Mouse (Mus musculus) brain, embryonic 14.5 days (tissue): ENCODE data around the gene Gpr176.

Source experiments
- CTCF ChIP-seq: fragments of 200-500 bp; IDR thresholded peaks from 2 replicates; pipeline ENCODE4 v1.5.1; 2012; ENCODE audit warnings: inconsistent platforms, mild to moderate bottlenecking, moderate library complexity, borderline replicate concordance; ENCODE audit not compliant: insufficient read depth, insufficient read length; ENCODE audit errors: extremely low read depth
- POLR2A ChIP-seq: fragments of 200-500 bp; IDR thresholded peaks from 2 replicates; pipeline ENCODE4 v1.6.1; 2012; ENCODE audit warnings: mild to moderate bottlenecking, inconsistent platforms, borderline replicate concordance; ENCODE audit not compliant: poor library complexity, insufficient read depth, insufficient read length, severe bottlenecking; ENCODE audit errors: extremely low read depth

DNA sequence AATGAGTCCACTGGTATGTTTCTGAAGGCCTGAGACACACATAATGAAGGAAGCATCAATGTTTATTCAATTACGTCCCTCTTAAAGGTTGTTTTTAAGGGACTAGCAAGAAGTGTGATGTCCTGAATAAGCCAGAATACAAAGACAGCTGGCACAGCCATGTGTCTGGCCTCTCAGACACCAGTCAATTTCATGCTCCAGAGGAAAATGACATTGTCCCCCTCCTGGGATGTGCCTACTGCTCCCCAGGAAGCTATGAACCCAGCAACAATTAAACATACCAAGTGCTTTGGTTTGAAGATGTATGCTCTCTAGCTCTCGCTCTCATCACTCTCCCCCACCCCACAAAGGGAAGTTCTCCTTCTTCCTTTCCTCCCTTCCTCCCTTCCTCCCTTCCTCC lies 56.3 kb downstream of the Gpr176 start:
- TF ChIP-seq POLR2A, result no peak
- TF ChIP-seq CTCF, result no peak
